Mouse (Mus musculus): Measurements from ENCODE around the gene Gm11213.

GRCm38 (mm10) chr4:63555111-63555510, 50.0 kb downstream of the Gm11213 start:
- TF ChIP-seq POLR2AphosphoS2 (IDR thresholded peaks at IDR 0.05; ENCODE audit: low read depth, low read length) (no peak), POLR2A (IDR thresholded peaks at IDR 0.05; ENCODE audit: low read depth, low read length) (no peak), CTCF (conservative IDR thresholded peaks at IDR 0.05 in 1 of 2, IDR thresholded peaks at IDR 0.05 in 1 of 2; ENCODE audit: low read depth in 2 of 2, low read length in 2 of 2) (no peak), SIN3A (IDR thresholded peaks at IDR 0.05; ENCODE audit: low read length) (no peak), ETS1 (conservative IDR thresholded peaks at IDR 0.05; ENCODE audit: low read depth, low read length) (no peak), MAFK (IDR thresholded peaks at IDR 0.05; ENCODE audit: insufficient replicate concordance, low read length) (no peak), CHD1 (IDR thresholded peaks at IDR 0.05; ENCODE audit: low read depth, low read length) (no peak), CHD2 (IDR thresholded peaks at IDR 0.05; ENCODE audit: low read length) (no peak), USF1 (IDR thresholded peaks at IDR 0.05; ENCODE audit: low read depth, low read length) (no peak), IRF4 (IDR thresholded peaks at IDR 0.05; ENCODE audit: low read depth, low read length) (no peak), EP300 (IDR thresholded peaks at IDR 0.05; ENCODE audit: low read length) (no peak)
